Mouse (Mus musculus) liver, embryonic 12.5 days (tissue): ENCODE results near the gene Csrp1. TPM values are rescaled to one million over a fixed set of nuclear protein-coding genes. Genes with fewer than 3 reads are reported as not detected.

Experiments
- ATAC-seq: fragments of 200-750 bp; cut with Nextera tagmentation; 2 replicates; pipeline ENCODE4 v1.8.0; 2017; ENCODE audit warnings: moderate number of reproducible peaks, mild to moderate bottlenecking, moderate library complexity
- H3K27ac ChIP-seq: fragments of 300-500 bp; sonication (generic); 2 replicates; pipeline ENCODE4 v1.5.1; 2016; ENCODE audit warnings: mild to moderate bottlenecking
- H3K27me3 ChIP-seq: fragments of 300-500 bp; sonication (generic); replicated peaks from 2 replicates; pipeline ENCODE4 v1.6.1; 2016; ENCODE audit warnings: mild to moderate bottlenecking, moderate library complexity
- H3K36me3 ChIP-seq: fragments of 300-500 bp; sonication (generic); 2 replicates; pipeline ENCODE4 v1.6.1; 2016; ENCODE audit warnings: mild to moderate bottlenecking, moderate library complexity
- H3K4me1 ChIP-seq: fragments of 300-500 bp; sonication (generic); 2 replicates; pipeline ENCODE4 v1.6.1; 2016
- H3K4me2 ChIP-seq: fragments of 300-500 bp; sonication (generic); 2 replicates; pipeline ENCODE4 v1.6.1; 2016; ENCODE audit warnings: mild to moderate bottlenecking, moderate library complexity
- H3K4me3 ChIP-seq: fragments of 300-500 bp; sonication (generic); 2 replicates; pipeline ENCODE4 v1.5.1; 2016; ENCODE audit warnings: mild to moderate bottlenecking, moderate library complexity
- H3K9ac ChIP-seq: fragments of 300-500 bp; sonication (generic); 2 replicates; pipeline ENCODE4 v1.6.1; 2016; ENCODE audit warnings: mild to moderate bottlenecking, moderate library complexity
- H3K9me3 ChIP-seq: fragments of 300-500 bp; sonication (generic); replicated peaks from 2 replicates; pipeline ENCODE4 v1.6.1; 2016; ENCODE audit warnings: mild to moderate bottlenecking, moderate library complexity
- WGBS: fragments of 180-500 bp; shearing (Covaris S2); methylation state at CpG from one replicate; pipeline ENCODE4 v1.1.7; 2016; ENCODE audit not compliant: insufficient replicate concordance; 5-methylcytosine and 5-hydroxymethylcytosine counted together
- polyA plus RNA-seq: library from polyadenylated mRNA; unstranded; fragments of >200 nt; fragmentation: Nextera tagmentation; extraction: Ambion mirVana; gene quantifications from 2 replicates; pipeline ENCODE4 v1.2.1, GENCODE M21; 2016

The Csrp1 gene
- polyA plus RNA-seq, 1 experiment from 2014 or later: 60.7 TPM

DNA sequence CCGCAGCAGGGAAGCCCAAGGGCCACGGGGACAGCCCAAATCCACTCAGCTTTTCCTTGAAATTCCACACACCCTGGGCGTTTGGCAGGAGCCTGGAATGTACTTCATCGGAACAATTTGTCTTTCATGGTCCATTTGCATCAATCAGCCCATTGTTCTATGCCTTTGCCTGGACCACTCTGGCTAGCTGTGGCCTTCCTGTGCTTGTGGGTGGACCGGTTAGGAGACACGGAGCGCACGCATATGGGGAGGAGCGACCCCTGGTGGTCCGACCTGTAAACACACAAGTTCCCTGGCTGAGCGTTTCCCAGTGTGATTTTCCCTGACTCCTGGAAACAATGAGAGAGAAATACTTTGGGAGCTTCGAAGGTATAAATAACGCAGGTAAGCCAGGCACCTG is 61.4 kb downstream of the Csrp1 start:
- Histone ChIP-seq H3K27me3 (peaks cover 23% of the 10 kb centered on the region), H3K4me3 (no peak overlapping the region), H3K36me3 (no peaks in the 10 kb centered on the region), H3K4me2 (no peak overlapping the region), H3K27ac (no peak overlapping the region), H3K9me3 (no peaks in the 10 kb centered on the region), H3K4me1 (peaks cover 25% of the 10 kb centered on the region), H3K9ac (no peak overlapping the region)
- 17% methylated on average over 13 of the region's 13 CpGs for WGBS
- peak; percentile 31; the same call in 1 of the 2 replicates for ATAC-seq

GRCm38 (mm10) chr1:135782816-135783215 is 63.0 kb downstream of the Csrp1 start:
- Histone ChIP-seq H3K4me1 (peaks cover 22% of the 10 kb centered on the region), H3K27me3 (peaks cover 16% of the 10 kb centered on the region), H3K27ac (no peak overlapping the region), H3K9ac (no peak overlapping the region), H3K9me3 (no peaks in the 10 kb centered on the region), H3K36me3 (no peaks in the 10 kb centered on the region), H3K4me2 (no peak overlapping the region), H3K4me3 (no peak overlapping the region)
- WGBS: 61% methylated on average over 10 of the region's 10 CpGs
- no peak for ATAC-seq

GRCm38 (mm10) chr1:135787799-135788198 is 67.9 kb downstream of the Csrp1 start:
- no peak overlapping the region for H3K4me3 ChIP-seq
- 53% methylated on average over 3 of the region's 3 CpGs for WGBS
- peaks cover 19% of the 10 kb centered on the region for H3K4me1 ChIP-seq
- H3K9me3 ChIP-seq: no peaks in the 10 kb centered on the region
- H3K27me3 ChIP-seq: peaks cover 16% of the 10 kb centered on the region
- no peak for ATAC-seq
- H3K4me2 ChIP-seq: no peak overlapping the region
- H3K27ac ChIP-seq: no peak overlapping the region
- no peaks in the 10 kb centered on the region for H3K36me3 ChIP-seq
- no peak overlapping the region for H3K9ac ChIP-seq

DNA sequence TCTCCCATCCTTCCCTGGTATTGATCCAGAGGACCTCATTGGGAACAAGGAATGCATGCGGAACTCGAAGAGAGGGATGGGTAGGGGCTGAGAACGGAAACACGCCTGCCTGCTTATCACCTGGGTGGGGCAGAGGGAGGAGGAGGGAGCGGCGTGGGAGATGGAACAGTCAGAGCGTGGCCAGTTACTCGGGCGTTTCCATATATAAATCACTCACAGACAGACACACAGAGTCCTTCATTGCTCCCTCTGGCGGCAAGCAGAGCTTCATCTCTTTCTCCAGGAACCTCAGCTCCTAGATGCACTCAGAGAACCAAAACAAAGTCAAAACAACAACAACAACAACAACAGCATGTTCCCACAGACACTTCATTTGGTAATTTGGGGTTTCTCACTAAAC is 68.8 kb downstream of the Csrp1 start:
- Histone ChIP-seq H3K27ac (no peak overlapping the region), H3K27me3 (peaks cover 25% of the 10 kb centered on the region), H3K4me1 (peaks cover 25% of the 10 kb centered on the region), H3K9me3 (no peaks in the 10 kb centered on the region), H3K4me2 (peak overlapping the region; percentile 37), H3K36me3 (no peaks in the 10 kb centered on the region), H3K9ac (no peak overlapping the region), H3K4me3 (no peak overlapping the region)
- 0 out of 2 replicates have a peak, but pooled peaks have one; percentile 14 for ATAC-seq
- WGBS: 9% methylated on average over 10 of the region's 10 CpGs

GRCm38 (mm10) chr1:135789815-135790214 is 70.0 kb downstream of the Csrp1 start:
- peaks cover 36% of the 10 kb centered on the region for H3K4me1 ChIP-seq
- H3K27ac ChIP-seq: no peak overlapping the region
- no peak for ATAC-seq
- H3K9ac ChIP-seq: no peak overlapping the region
- H3K9me3 ChIP-seq: no peaks in the 10 kb centered on the region
- WGBS: 8% methylated on average over 5 of the region's 5 CpGs
- H3K4me3 ChIP-seq: no peak overlapping the region
- H3K36me3 ChIP-seq: no peaks in the 10 kb centered on the region
- no peak overlapping the region for H3K4me2 ChIP-seq
- peaks cover 36% of the 10 kb centered on the region for H3K27me3 ChIP-seq

DNA sequence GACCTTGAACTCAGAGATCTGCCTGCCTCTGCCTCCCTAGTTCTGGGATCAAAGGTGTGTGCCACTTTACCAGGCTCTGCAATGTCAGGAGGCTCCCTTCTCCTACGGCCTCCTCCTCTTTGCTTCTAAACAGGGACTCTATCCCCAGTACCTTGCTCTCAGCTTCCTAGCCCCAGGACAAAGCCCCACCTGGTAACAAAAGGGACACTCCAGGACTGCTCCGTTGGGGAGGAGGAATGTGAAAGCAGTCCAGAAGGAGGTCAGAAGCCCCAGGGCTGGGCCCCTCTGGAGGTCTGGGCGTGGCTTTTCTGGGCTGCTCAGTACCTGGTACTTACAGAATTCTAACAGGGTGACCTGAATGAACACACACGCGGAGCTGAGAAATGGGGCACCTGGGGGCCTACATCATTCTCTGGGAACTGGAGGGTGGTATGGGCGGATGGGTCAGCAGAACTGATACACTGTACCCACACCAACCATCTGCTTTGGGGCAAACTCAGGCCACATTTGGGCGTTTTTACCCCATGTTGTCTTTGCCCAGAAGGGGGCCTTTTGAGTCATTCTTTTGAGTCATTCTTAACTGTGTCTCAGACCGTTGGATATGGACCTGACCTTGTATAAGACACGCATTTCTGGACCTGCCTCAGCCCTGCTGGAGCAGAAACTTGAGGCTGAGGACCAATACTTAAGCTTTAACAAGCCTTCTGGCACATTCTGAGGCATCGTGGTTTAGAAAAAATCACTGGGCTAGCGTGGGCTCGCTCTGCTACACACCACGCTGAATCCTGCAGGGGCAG is 72.5 kb downstream of the Csrp1 start:
- WGBS: 58% methylated on average over 13 of the region's 13 CpGs
- Histone ChIP-seq H3K9ac (no peak overlapping the region), H3K4me2 (no peak overlapping the region), H3K27me3 (peaks cover 53% of the 10 kb centered on the region), H3K9me3 (no peaks in the 10 kb centered on the region), H3K27ac (no peak overlapping the region), H3K36me3 (no peaks in the 10 kb centered on the region), H3K4me3 (no peak overlapping the region), H3K4me1 (peaks cover 43% of the 10 kb centered on the region)
- no peak for ATAC-seq

GRCm38 (mm10) chr1:135793370-135794215 is 73.7 kb downstream of the Csrp1 start:
- ATAC-seq: no peak
- Histone ChIP-seq H3K36me3 (no peaks in the 10 kb centered on the region), H3K9me3 (no peaks in the 10 kb centered on the region), H3K9ac (0 out of 2 replicates have a peak overlapping the region, but pooled peaks have one; percentile 4), H3K4me1 (peaks cover 36% of the 10 kb centered on the region), H3K27ac (no peak overlapping the region), H3K27me3 (peaks cover 53% of the 10 kb centered on the region), H3K4me3 (peak overlapping the region; percentile 5; the same call in 1 of the 2 replicates), H3K4me2 (peak overlapping the region; percentile 46)
- 9% methylated on average over 27 of the region's 27 CpGs for WGBS

DNA sequence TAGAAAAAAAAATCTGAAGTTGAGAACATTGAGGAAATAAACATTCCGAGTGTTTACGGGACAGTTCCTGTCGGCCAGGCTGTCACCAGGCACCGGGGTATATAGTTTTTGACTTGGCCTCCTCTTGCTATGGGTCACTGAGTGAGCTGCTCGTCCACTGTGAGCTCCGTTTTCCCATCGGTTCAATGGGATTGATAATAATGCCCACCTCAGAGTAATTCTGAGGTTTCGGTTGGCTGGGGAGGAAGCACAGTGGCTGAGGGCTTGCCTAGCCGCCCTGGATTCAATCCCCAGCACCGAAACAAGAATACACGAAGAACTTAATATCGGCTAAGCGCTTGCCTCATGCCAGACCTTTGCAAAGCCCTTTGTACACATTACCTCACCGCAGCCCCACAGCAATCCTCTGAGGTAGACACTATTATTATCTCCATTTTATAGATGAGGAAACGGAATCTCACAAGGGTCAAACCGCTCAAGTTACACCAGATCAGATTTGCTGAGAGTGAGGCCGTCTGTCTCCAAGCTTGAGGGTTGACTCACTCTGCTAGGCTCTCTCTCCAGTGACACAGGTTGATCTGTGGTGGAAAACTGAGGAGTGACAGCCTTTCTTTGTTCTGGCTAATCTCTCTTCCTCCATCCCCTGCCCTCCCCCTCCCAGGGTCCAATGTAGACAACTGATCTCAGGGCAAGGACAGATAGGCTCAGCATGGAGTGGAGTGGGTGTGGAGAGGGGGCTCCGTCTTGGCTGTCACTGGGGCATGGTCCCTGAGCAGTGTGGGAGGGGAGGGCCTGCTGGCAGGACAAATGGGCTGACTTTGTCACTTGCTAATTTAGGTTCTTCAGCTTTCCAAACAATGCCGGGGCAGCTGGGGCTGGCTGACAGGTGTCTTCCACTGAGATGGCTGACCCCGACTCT is 74.6 kb downstream of the Csrp1 start:
- H3K27me3 ChIP-seq: peaks cover 53% of the 10 kb centered on the region
- ATAC-seq: peak; percentile 43
- H3K4me1 ChIP-seq: peaks cover 39% of the 10 kb centered on the region
- no peaks in the 10 kb centered on the region for H3K36me3 ChIP-seq
- WGBS: 16% methylated on average over 20 of the region's 20 CpGs
- no peaks in the 10 kb centered on the region for H3K9me3 ChIP-seq
- peak overlapping the region; percentile 46 for H3K4me2 ChIP-seq
- no peak overlapping the region for H3K27ac ChIP-seq
- no peak overlapping the region for H3K4me3 ChIP-seq
- no peak overlapping the region for H3K9ac ChIP-seq

DNA sequence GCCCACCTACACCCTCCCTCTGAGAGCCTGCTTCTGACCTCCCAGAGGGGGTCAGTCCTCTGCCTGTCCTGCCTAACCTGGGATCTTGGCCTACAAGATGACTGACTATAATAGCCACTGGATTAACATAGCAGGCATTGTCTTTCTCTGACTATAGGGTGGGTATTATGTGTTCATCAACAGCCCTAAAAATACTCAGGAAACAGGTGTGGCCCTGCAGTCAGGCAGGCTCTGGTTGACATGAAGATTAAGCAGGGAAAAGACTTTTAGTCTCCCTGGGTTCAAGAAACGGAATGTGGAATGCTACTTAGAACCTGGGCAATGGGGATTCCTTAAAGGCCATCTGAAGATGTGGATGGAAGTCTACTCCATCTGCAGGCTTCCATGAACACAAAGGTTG is 78.6 kb downstream of the Csrp1 start:
- no peaks in the 10 kb centered on the region for H3K9me3 ChIP-seq
- H3K4me1 ChIP-seq: peaks cover 49% of the 10 kb centered on the region
- no peak overlapping the region for H3K4me2 ChIP-seq
- H3K9ac ChIP-seq: no peak overlapping the region
- H3K27ac ChIP-seq: no peak overlapping the region
- peaks cover 43% of the 10 kb centered on the region for H3K27me3 ChIP-seq
- ATAC-seq: no peak
- 56% methylated on average over 1 of the region's 1 CpGs for WGBS
- H3K36me3 ChIP-seq: no peaks in the 10 kb centered on the region
- no peak overlapping the region for H3K4me3 ChIP-seq

- no peak for ATAC-seq
- H3K9me3 ChIP-seq: no peaks in the 10 kb centered on the region
- H3K9ac ChIP-seq: no peak overlapping the region
- no peak overlapping the region for H3K27ac ChIP-seq
- H3K36me3 ChIP-seq: no peaks in the 10 kb centered on the region
- no peak overlapping the region for H3K4me2 ChIP-seq
- H3K4me1 ChIP-seq: peaks cover 42% of the 10 kb centered on the region
- peaks cover 36% of the 10 kb centered on the region for H3K27me3 ChIP-seq
- H3K4me3 ChIP-seq: no peak overlapping the region
- WGBS: 25% methylated on average over 8 of the region's 8 CpGs
Measured at GRCm38 (mm10) chr1:135799109-135799627, 79.3 kb downstream of the Csrp1 start.

DNA sequence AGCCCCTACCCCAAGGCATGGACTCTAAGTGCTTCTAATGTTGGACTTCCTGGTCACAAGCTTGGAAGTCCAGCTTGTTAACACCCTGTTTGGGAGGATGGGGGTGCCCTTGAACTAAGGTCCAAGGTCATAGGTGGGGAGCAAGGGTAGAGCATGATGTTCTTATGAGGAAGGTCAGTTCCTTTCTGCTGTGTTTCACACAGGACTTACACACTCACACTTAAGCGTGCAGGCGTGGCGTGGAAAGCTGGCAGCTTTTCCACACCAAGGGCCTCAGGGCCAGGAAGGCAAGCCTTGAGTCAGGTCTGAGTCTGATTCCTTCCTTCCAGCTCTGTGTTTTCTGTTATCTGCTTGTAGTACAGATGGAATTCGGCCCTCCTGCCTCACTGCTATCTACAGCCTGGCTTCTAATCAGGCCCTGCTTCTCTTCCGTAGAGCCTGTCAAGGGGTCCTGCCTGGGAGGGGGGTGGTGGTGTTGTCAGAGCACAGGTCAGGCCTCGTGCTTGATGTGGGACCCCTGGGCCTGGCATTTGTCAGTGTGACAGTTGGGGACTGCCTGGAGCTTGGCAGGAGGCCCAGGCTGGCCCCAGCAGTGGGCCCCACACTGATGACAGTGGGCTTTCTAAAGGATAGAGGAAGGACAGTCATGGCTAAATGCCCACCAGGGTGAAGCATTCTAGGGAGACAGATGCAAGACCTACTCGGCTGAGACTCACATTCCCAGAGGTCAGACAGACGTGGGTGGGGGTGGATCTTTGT is 80.5 kb downstream of the Csrp1 start:
- H3K4me1 ChIP-seq: peaks cover 31% of the 10 kb centered on the region
- no peaks in the 10 kb centered on the region for H3K36me3 ChIP-seq
- H3K9ac ChIP-seq: no peak overlapping the region
- 0 out of 2 replicates have a peak overlapping the region, but pooled peaks have one; percentile 18 for H3K27ac ChIP-seq
- H3K9me3 ChIP-seq: no peaks in the 10 kb centered on the region
- ATAC-seq: peak; percentile 53
- H3K4me3 ChIP-seq: no peak overlapping the region
- no peak overlapping the region for H3K4me2 ChIP-seq
- 24% methylated on average over 8 of the region's 8 CpGs for WGBS
- peaks cover 24% of the 10 kb centered on the region for H3K27me3 ChIP-seq
